Mouse (Mus musculus) embryonic facial prominence, embryonic 11.5 days (tissue): Measurements from ENCODE around the gene Olig2. TPM values are rescaled to one million over a fixed set of nuclear protein-coding genes. Genes with fewer than 3 reads are reported as not detected.

Source experiments
- ATAC-seq: fragments of 200-750 bp; cut with Nextera tagmentation; replicated peaks from 2 replicates; pipeline ENCODE4 v1.8.0; 2017; ENCODE audit warnings: low read depth; ENCODE audit not compliant: insufficient number of reproducible peaks, low FRiP score, low TSS enrichment
- DNase-seq: peaks from one replicate; pipeline ENCODE4 v3.0.0-alpha.2; 2015; ENCODE audit warnings: low spot score
- H3K27ac ChIP-seq: fragments of 300-500 bp; sonication (generic); replicated peaks from 2 replicates; pipeline ENCODE4 v1.5.1; 2014; ENCODE audit warnings: mild to moderate bottlenecking, low read depth, low read length, control low read depth
- H3K27me3 ChIP-seq: fragments of 300-500 bp; sonication (generic); 2 replicates; pipeline ENCODE4 v1.6.1; 2014; ENCODE audit warnings: mild to moderate bottlenecking, low read length, moderate library complexity, mixed read lengths; ENCODE audit not compliant: control insufficient read depth, insufficient read depth
- H3K36me3 ChIP-seq: fragments of 300-500 bp; sonication (generic); replicated peaks from 2 replicates; pipeline ENCODE4 v1.6.1; 2014; ENCODE audit warnings: low read depth, mild to moderate bottlenecking, low read length, moderate library complexity, mixed read lengths; ENCODE audit not compliant: control insufficient read depth, insufficient read depth
- H3K4me1 ChIP-seq: fragments of 300-500 bp; sonication (generic); 2 replicates; pipeline ENCODE4 v1.6.1; 2014; ENCODE audit warnings: low read length, mixed read lengths; ENCODE audit not compliant: control insufficient read depth, insufficient read depth
- H3K4me2 ChIP-seq: fragments of 300-500 bp; sonication (generic); 2 replicates; pipeline ENCODE4 v1.6.1; 2014; ENCODE audit warnings: low read depth, mild to moderate bottlenecking, control low read depth, low read length, moderate library complexity
- H3K4me3 ChIP-seq: fragments of 300-500 bp; sonication (generic); 2 replicates; pipeline ENCODE4 v1.5.1; 2014; ENCODE audit warnings: low read depth, low read length, control low read depth
- H3K9ac ChIP-seq: fragments of 300-500 bp; sonication (generic); replicated peaks from 2 replicates; pipeline ENCODE4 v1.6.1; 2014; ENCODE audit warnings: mild to moderate bottlenecking, control low read depth, low read length
- H3K9me3 ChIP-seq: fragments of 300-500 bp; sonication (generic); replicated peaks from 2 replicates; pipeline ENCODE4 v1.6.1; 2016; ENCODE audit warnings: mild to moderate bottlenecking, low read length, inconsistent platforms, mixed read lengths; ENCODE audit not compliant: control insufficient read depth
- WGBS: fragments of 180-500 bp; shearing (Covaris S2); extraction: QIAGEN DNeasy Blood & Tissue Kit; methylation state at CpG from one replicate; pipeline ENCODE4 v1.1.7; 2014; 5-methylcytosine and 5-hydroxymethylcytosine counted together
- polyA plus RNA-seq: library from polyadenylated mRNA; unstranded; fragments of >200 nt; fragmentation: Nextera tagmentation; extraction: Ambion mirVana; gene quantifications from 2 replicates; pipeline ENCODE4 v1.2.1, GENCODE M21; 2014

Gene Olig2
- polyA plus RNA-seq, 1 experiment from 2014 or later: 2.7 TPM

DNA sequence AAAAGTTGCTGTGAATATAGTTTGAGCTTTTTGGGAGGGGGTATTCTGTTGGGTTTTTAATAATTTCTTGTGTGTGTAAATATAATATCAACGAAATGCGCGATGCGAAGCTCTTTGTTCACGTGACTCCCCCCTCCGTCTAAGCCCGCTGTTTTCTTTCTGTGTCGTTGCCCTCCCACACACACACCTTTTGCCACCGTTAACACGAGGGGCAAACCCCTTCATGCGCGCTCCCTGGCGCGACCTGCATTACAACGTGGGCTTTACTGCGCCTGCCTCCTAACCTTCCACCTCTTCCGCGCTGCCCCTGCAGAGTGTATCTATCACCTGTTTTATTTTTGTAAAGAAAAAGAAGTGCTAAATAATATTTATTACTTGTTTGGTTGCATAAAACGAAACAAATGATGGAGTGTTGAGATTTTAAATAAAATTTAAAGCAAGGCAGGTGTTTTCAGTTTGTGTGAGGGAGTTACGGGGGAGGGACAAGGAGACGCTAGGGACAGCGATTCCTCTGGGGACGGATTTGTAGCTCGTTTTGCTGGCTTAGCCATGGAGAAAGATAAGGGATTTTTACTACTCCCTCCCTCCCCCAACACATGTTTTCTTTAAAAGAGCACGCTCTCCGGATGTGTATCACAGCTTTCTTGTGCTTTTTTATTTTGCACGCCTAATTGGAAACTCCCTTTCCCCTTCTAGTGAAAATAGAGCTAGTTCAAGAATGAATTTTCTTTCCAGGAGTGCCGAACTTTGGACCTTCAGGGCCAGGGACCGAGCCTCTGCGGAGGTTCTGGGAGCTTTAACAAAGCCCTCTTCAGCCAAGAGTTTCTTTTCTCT, 3.2 kb downstream of the Olig2 start:
- ATAC-seq (no peak), DNase-seq (no peak)
- H3K27me3 ChIP-seq: peaks cover 93% of the 10 kb centered on the region
- H3K9me3 ChIP-seq: no peaks in the 10 kb centered on the region
- no peaks in the 10 kb centered on the region for H3K4me1 ChIP-seq
- H3K9ac ChIP-seq: no peak overlapping the region
- H3K27ac ChIP-seq: no peak overlapping the region
- WGBS: 2% methylated on average over 30 of the region's 30 CpGs
- no peaks in the 10 kb centered on the region for H3K36me3 ChIP-seq
- H3K4me3 ChIP-seq: no peak overlapping the region
- no peak overlapping the region for H3K4me2 ChIP-seq

GRCm38 (mm10) chr16:91229072-91229348, 3.8 kb downstream of the Olig2 start:
- peaks cover 93% of the 10 kb centered on the region for H3K27me3 ChIP-seq
- no peak overlapping the region for H3K4me3 ChIP-seq
- H3K27ac ChIP-seq: no peak overlapping the region
- DNase-seq (no peak), ATAC-seq (no peak)
- no peak overlapping the region for H3K9ac ChIP-seq
- no peak overlapping the region for H3K4me2 ChIP-seq
- no peaks in the 10 kb centered on the region for H3K4me1 ChIP-seq
- no peaks in the 10 kb centered on the region for H3K9me3 ChIP-seq
- under 1% methylated on average over 10 of the region's 10 CpGs for WGBS
- no peaks in the 10 kb centered on the region for H3K36me3 ChIP-seq

DNA sequence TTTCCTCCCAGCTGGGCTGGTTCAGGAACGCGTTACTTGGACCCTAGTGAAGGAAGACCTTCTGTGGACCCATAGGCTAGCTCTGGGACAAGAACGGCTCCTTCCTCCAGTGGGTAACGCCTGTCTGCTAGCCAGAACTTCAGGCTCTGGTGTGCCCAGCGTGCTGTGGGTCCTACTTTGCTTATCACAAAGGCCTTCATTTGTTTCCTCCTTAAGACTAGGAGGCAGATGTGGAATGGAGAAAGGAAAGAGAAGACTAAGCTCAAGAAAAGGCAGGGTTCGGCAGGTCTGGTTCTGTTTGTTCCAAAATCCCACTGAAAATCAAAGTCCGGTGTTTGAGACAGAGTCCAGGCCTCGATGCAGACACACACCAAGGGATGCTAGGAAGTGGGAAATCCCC, 4.4 kb downstream of the Olig2 start:
- Histone ChIP-seq H3K9ac (no peak overlapping the region), H3K4me1 (no peaks in the 10 kb centered on the region), H3K36me3 (no peaks in the 10 kb centered on the region), H3K9me3 (no peaks in the 10 kb centered on the region), H3K4me2 (no peak overlapping the region), H3K27me3 (peaks cover 95% of the 10 kb centered on the region), H3K27ac (no peak overlapping the region), H3K4me3 (no peak overlapping the region)
- DNase-seq (no peak), ATAC-seq (no peak)
- WGBS: 5% methylated on average over 8 of the region's 8 CpGs

DNA sequence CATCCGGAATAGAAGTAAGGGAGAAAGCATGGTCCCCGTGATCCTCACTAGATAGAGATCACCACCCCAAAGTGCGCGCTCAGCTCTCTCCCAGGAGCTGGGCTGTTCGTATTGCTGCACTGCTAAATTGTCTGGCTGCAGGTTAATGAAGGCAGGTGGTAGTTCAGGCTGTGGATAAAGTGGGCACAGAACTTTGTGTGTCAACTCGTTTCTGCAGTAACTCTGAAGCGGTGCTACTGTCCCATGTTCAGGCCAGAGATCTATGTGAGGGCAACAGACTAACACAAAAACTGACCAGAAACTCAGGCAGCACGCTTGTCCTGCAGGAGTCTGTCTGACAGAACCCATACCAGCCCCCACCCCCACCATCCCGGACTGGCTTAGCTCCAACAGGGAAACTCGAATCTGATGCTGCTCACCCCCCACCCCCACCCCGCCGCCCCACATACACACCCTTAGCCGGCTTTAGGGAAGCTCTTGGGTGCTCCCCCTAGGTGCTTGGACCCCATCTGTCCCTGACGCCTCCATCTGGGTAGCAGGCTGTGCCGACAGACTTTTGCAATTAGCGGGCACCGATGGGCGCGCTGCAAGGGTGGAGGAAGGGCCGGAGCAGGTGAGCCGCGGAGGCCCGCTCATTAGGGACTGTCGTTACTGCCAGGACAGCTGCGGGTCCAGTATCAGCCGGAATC, 6.7 kb downstream of the Olig2 start:
- no peak for DNase-seq
- H3K4me1 ChIP-seq: no peaks in the 10 kb centered on the region
- 1% methylated on average over 26 of the region's 26 CpGs for WGBS

DNA sequence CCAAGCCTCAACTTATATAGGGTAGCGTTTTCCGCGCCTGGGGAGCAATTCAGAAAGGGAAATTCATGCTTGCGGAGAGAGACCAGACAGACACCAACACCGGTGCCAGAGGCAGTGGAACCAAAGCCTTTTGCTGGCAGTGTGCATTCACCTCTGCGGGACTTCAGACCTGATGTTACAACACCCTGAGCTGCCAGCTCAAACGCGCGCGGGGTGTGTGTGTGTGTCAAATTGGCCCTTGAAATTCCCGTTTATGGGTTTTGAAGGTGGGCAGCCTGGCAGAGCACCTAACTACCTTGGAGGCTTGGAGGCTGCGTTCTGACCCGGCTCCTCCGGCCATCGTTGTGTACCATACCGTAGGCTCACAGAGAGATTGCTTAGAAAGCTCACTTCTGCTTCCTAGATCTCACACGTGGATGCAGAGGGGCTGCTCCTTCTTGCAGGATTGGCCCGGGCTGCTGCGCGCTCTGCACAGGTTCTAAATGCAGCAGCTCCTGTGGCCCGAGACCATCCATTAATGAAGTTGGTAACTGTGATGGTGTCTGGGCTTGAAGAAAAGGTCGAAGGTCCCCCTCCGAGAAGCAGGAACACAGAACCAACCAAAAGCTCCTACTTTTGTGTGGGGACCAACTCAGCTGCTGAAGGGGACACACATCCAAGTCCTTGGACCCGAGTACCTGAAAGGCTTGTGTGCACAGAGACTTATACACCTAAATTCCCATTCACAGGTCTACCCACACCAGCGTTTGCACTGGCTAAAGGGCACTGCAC, 7.4 kb downstream of the Olig2 start:
- H3K4me3 ChIP-seq: no peak overlapping the region
- H3K9me3 ChIP-seq: no peaks in the 10 kb centered on the region
- no peaks in the 10 kb centered on the region for H3K36me3 ChIP-seq
- ATAC-seq (no peak), DNase-seq (no peak)
- no peak overlapping the region; the same call in 1 of the 2 replicates for H3K4me2 ChIP-seq
- no peak overlapping the region for H3K9ac ChIP-seq
- WGBS: 3% methylated on average over 25 of the region's 25 CpGs
- no peak overlapping the region for H3K27ac ChIP-seq
- no peaks in the 10 kb centered on the region for H3K4me1 ChIP-seq
- H3K27me3 ChIP-seq: peaks cover 75% of the 10 kb centered on the region

More for the DNA sequence above, 6.7 kb downstream of the Olig2 start:
- Histone ChIP-seq H3K4me2 (no peak overlapping the region; the same call in 1 of the 2 replicates), H3K9ac (no peak overlapping the region), H3K4me3 (no peak overlapping the region), H3K27ac (no peak overlapping the region), H3K9me3 (no peaks in the 10 kb centered on the region), H3K27me3 (peaks cover 82% of the 10 kb centered on the region), H3K36me3 (no peaks in the 10 kb centered on the region)
- ATAC-seq: no peak

GRCm38 (mm10) chr16:91233241-91233944, 8.1 kb downstream of the Olig2 start:
- 12% methylated on average over 11 of the region's 11 CpGs for WGBS
- no peak overlapping the region for H3K4me3 ChIP-seq
- ATAC-seq: no peak
- DNase-seq: no peak
- no peaks in the 10 kb centered on the region for H3K4me1 ChIP-seq
- no peak overlapping the region for H3K9ac ChIP-seq
- no peak overlapping the region for H3K4me2 ChIP-seq
- H3K27me3 ChIP-seq: peaks cover 67% of the 10 kb centered on the region
- H3K27ac ChIP-seq: no peak overlapping the region
- no peaks in the 10 kb centered on the region for H3K36me3 ChIP-seq
- H3K9me3 ChIP-seq: no peaks in the 10 kb centered on the region

DNA sequence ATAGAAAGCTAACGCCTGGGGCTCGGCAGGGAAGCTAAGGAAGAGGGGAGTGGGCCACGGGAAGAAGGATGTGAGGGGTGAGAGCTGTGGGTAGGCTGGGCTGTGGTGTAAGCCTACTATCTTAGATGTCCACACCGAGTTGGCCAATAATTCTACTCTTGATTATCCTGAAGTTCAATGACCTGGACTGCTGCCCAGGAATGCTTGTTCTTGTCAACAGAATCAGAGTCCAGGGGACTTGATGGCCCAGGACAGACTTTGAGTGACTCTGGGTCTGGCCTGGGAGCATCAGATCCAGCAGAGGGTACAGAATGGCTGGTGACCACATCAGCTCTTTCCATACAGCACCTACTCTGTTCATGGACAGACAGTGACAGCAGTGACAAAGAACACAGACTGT, 13.8 kb downstream of the Olig2 start:
- 69% methylated on average over 4 of the region's 4 CpGs for WGBS
- no peaks in the 10 kb centered on the region for H3K36me3 ChIP-seq
- no peak for ATAC-seq
- no peak overlapping the region for H3K27ac ChIP-seq
- H3K4me1 ChIP-seq: no peaks in the 10 kb centered on the region
- H3K27me3 ChIP-seq: peaks cover 21% of the 10 kb centered on the region
- H3K9me3 ChIP-seq: no peaks in the 10 kb centered on the region
- no peak overlapping the region for H3K4me2 ChIP-seq
- H3K9ac ChIP-seq: no peak overlapping the region
- no peak overlapping the region for H3K4me3 ChIP-seq
- DNase-seq: no peak
